Mouse (Mus musculus) lung, postnatal 25 days (tissue): ENCODE measurements around the gene Hist1h3e.

Source experiments
- DNase-seq: peaks from one replicate; pipeline ENCODE4 v3.0.0; 2022; ENCODE audit warnings: low spot score

The Hist1h3e gene

DNA sequence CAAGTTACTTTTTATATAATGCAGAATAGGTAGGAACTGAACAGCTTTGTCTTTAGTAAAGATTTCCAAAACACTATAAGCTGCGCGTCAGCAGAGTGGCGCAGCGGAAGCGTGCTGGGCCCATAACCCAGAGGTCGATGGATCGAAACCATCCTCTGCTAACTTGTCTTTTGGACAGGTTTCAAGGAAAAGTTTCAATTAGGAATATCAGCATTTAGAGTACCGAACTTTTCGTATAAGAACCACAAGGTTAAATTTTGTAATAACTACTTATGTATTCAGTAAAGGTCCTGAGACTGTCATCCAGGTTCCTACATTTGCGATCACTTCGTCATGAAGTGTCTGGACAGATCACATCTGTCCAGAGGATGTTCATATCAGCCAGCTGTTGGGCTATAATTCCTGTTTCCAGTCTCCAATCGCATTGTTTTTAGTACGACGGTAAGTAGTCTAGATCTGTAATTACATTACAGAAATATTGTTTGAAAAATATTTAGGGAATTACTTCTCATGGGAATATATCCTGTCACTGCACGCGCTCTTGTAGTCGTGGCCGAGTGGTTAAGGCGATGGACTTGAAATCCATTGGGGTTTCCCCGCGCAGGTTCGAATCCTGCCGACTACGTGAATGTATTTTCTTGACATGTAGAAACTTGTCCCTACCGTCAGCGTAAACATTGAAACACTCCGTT is 44.4 kb downstream of the Hist1h3e start:
- DNase-seq: peak; percentile 89

DNA sequence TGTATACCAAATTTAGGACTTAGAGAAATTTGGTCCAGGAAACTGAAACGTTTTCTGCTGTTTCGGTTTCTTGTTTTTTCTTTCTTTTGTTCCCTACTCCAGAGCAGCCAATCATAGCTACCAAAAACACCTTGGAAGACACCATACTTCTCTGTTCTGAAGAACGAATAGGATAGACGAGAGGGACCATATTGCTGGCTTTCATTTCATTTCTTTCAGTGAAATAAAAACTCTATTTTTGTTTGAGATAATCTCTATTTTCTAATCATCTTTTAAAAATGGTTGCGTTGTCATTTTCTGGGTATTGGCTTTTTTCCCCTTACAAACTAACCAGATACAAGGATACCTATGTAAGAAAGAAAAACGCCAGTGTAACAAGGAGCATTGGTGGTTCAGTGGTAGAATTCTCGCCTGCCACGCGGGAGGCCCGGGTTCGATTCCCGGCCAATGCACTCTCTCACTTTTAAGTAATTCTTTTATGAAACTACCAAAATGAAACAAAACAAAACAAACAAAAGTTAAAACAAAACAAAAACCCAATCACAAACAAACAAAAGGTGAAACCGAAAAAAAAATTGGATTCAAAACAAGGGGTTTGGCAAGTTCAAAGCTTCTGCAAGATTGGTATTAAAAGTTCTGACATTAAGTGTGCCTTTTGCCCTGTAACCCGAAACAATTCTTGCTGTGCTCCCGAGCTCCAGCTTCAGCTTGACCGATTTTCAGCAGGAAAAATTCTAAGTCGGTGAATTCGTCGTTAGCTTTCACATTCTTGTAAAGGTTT is 45.2 kb downstream of the Hist1h3e start:
- peak; percentile 59 for DNase-seq

DNA sequence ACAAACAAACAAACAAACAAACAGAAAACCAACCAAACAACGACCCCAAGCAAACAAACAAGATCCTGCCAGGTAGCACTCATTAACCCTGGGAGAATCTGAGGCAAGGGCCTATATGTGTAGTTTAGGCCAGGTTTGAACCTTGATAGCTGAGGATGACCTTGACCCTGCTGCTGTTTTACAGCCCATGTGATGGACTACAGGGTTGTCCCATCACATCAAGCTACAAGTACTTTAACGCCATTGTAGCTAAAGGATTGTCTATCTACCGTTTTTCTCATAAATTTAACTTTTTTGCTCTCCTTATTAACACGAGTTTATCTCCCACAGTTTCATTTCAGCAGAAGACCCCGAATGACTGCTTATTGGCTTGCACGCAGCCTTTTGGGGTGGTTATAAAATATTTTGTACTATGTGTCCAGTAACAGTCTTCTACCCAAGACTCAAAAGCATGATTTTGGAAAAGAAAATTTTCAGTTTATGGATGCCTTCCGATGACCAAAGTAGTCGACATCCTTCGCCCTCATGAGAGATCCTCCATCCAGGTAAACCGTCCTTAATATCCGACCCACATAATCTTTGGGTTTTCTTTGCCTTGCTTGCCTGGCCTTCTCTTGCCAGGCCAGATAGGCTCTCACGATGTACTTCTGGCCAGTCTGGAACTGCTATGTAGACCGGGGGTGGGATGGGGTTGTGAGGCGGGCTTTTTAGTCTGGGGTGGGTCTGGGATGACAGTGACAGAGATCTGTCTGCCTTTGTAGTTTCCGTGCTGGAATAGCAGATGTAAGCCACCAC is 46.1 kb downstream of the Hist1h3e start:
- DNase-seq: no peak

DNA sequence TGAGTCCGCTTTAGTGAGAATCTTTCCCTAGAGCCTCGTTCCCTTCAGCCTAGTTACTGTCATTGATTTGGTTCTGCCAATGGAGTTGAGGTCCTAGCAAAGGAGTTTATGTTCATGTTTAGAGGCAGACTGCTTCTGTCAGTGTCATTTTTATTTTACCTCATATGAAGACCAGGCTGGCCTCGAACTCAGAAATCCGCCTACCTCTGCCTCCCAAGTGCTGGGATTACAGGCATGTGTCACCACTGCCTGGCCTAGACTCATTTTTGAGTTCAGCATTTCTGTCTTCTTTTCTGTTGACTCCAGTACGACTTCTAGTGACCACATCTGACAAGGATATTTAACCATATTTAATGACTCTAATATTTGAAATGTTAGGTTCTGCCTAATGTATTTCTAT is 46.9 kb downstream of the Hist1h3e start:
- DNase-seq: no peak

DNA sequence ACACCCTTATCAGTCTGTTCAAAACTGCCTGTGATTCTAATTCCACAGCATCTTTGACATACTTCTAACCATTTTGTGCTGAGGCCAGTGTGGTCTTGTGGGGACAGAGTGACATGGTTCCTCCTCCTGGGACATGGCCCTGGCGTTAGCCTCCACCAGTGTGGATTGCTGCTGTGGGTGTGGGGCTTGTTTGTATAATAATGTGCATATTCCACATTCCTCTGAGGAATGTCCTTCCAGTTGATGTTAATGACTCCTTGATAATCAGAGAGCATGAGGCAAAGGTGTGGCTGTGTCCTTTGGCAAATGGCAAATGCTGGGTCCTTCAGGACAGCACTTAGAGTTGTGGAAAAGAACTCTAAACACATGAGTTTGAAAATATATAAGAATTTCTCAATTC is 48.7 kb downstream of the Hist1h3e start:
- no peak for DNase-seq
